Mouse (Mus musculus) ES-E14 (cell line): ENCODE measurements around the gene Lrp1.

Source experiments
- CHD2 ChIP-seq: IDR thresholded peaks from 2 replicates; pipeline ENCODE4 v1.6.1; 2014; ENCODE audit warnings: mild to moderate bottlenecking, low read depth, low read length, inconsistent platforms
- HCFC1 ChIP-seq: IDR thresholded peaks from 2 replicates; pipeline ENCODE4 v1.6.1; 2012; ENCODE audit warnings: low read length, inconsistent platforms, borderline replicate concordance; ENCODE audit not compliant: insufficient read depth
- MAFK ChIP-seq: IDR thresholded peaks from 2 replicates; pipeline ENCODE4 v1.6.1; 2014; ENCODE audit warnings: mild to moderate bottlenecking, low read depth, low read length, inconsistent platforms; ENCODE audit not compliant: insufficient read depth
- ZC3H11A ChIP-seq: IDR thresholded peaks from 2 replicates; pipeline ENCODE4 v1.6.1; 2012; ENCODE audit warnings: low read depth, mild to moderate bottlenecking, inconsistent platforms, low read length, borderline replicate concordance

GRCm38 (mm10) chr10:127577156-127577555 lies 43.8 kb downstream of the Lrp1 start:
- TF ChIP-seq MAFK (no peak), ZC3H11A (no peak), CHD2 (no peak), HCFC1 (no peak)
